Mouse (Mus musculus) neural tube, embryonic 13.5 days (tissue): ENCODE data around the gene Tnfsfm13. TPM values are rescaled to one million over a fixed set of nuclear protein-coding genes. Genes with fewer than 3 reads are reported as not detected.
"Not testable (repeated sequence)": the region's sequence is repeated elsewhere in the genome, so short reads cannot be mapped to it uniquely, and the experiment has no call there.

Experiments used
- ATAC-seq: fragments of 200-750 bp; cut with Nextera tagmentation; 2 replicates; pipeline ENCODE4 v1.8.0; 2017; ENCODE audit warnings: low read depth, mild to moderate bottlenecking, moderate TSS enrichment, moderate library complexity
- H3K27ac ChIP-seq: fragments of 300-500 bp; sonication (generic); replicated peaks from 2 replicates; pipeline ENCODE4 v1.5.1; 2015; ENCODE audit warnings: moderate library complexity, mild to moderate bottlenecking, inconsistent platforms
- H3K27me3 ChIP-seq: fragments of 300-500 bp; sonication (generic); 2 replicates; pipeline ENCODE4 v1.6.1; 2015; ENCODE audit warnings: mild to moderate bottlenecking, inconsistent platforms
- H3K36me3 ChIP-seq: fragments of 300-500 bp; sonication (generic); 2 replicates; pipeline ENCODE4 v1.6.1; 2015; ENCODE audit warnings: mild to moderate bottlenecking, inconsistent platforms
- H3K4me1 ChIP-seq: fragments of 300-500 bp; sonication (generic); replicated peaks from 2 replicates; pipeline ENCODE4 v1.6.1; 2015; ENCODE audit warnings: inconsistent platforms
- H3K4me2 ChIP-seq: fragments of 300-500 bp; sonication (generic); 2 replicates; pipeline ENCODE4 v1.6.1; 2015; ENCODE audit warnings: inconsistent platforms, mild to moderate bottlenecking, moderate library complexity
- H3K4me3 ChIP-seq: fragments of 300-500 bp; sonication (generic); 2 replicates; pipeline ENCODE4 v1.5.1; 2015; ENCODE audit warnings: mild to moderate bottlenecking, inconsistent platforms
- H3K9ac ChIP-seq: fragments of 300-500 bp; sonication (generic); 2 replicates; pipeline ENCODE4 v1.6.1; 2015; ENCODE audit warnings: moderate library complexity, mild to moderate bottlenecking, inconsistent platforms
- H3K9me3 ChIP-seq: fragments of 300-500 bp; sonication (generic); 2 replicates; pipeline ENCODE4 v1.6.1; 2016; ENCODE audit warnings: inconsistent platforms
- WGBS: fragments of 180-500 bp; shearing (Covaris S2); methylation state at CpG from one replicate; pipeline ENCODE4 v1.1.7; 2015; 5-methylcytosine and 5-hydroxymethylcytosine counted together
- polyA plus RNA-seq: library from polyadenylated mRNA; unstranded; fragments of >200 nt; fragmentation: Nextera tagmentation; extraction: Ambion mirVana; gene quantifications from 2 replicates; pipeline ENCODE4 v1.2.1, GENCODE M21; 2015

Gene Tnfsfm13
- polyA plus RNA-seq, 1 experiment from 2014 or later = 1.8 TPM

GRCm38 (mm10) chr11:69712954-69713672 lies 17.2 kb upstream of the Tnfsfm13 start:
- H3K4me1 ChIP-seq = no peaks in the 10 kb centered on the region
- H3K27me3 ChIP-seq = no peaks in the 10 kb centered on the region
- no peak overlapping the region for H3K4me2 ChIP-seq
- no peak for ATAC-seq
- 84% methylated on average over 20 of the region's 20 CpGs for WGBS
- no peak overlapping the region for H3K4me3 ChIP-seq
- H3K36me3 ChIP-seq = no peaks in the 10 kb centered on the region
- no peak overlapping the region for H3K9ac ChIP-seq
- H3K27ac ChIP-seq = no peak overlapping the region
- H3K9me3 ChIP-seq = no peaks in the 10 kb centered on the region

GRCm38 (mm10) chr11:69711082-69711481 lies 15.2 kb upstream of the Tnfsfm13 start:
- no peaks in the 10 kb centered on the region; the same call in 1 of the 2 replicates for H3K4me1 ChIP-seq
- 76% methylated on average over 2 of the region's 2 CpGs for WGBS

GRCm38 (mm10) chr11:69710470-69710869 lies 14.6 kb upstream of the Tnfsfm13 start:
- Histone ChIP-seq H3K9ac (no peak overlapping the region), H3K27me3 (no peaks in the 10 kb centered on the region), H3K4me3 (no peak overlapping the region), H3K9me3 (no peaks in the 10 kb centered on the region), H3K4me1 (no peaks in the 10 kb centered on the region; the same call in 1 of the 2 replicates), H3K27ac (no peak overlapping the region), H3K4me2 (no peak overlapping the region), H3K36me3 (no peaks in the 10 kb centered on the region)
- no peak for ATAC-seq
- WGBS = 69% methylated on average over 3 of the region's 3 CpGs

More at GRCm38 (mm10) chr11:69711082-69711481, 15.2 kb upstream of the Tnfsfm13 start:
- H3K4me2 ChIP-seq = no peak overlapping the region
- no peaks in the 10 kb centered on the region for H3K9me3 ChIP-seq
- no peak for ATAC-seq
- no peak overlapping the region for H3K9ac ChIP-seq
- H3K36me3 ChIP-seq = no peaks in the 10 kb centered on the region
- H3K27ac ChIP-seq = no peak overlapping the region
- no peaks in the 10 kb centered on the region for H3K27me3 ChIP-seq
- no peak overlapping the region for H3K4me3 ChIP-seq

- WGBS = 58% methylated on average over 11 of the region's 11 CpGs
- Histone ChIP-seq H3K9me3 (no peaks in the 10 kb centered on the region), H3K4me1 (no peaks in the 10 kb centered on the region; the same call in 1 of the 2 replicates), H3K36me3 (no peaks in the 10 kb centered on the region), H3K4me3 (no peak overlapping the region), H3K27ac (no peak overlapping the region), H3K27me3 (no peaks in the 10 kb centered on the region), H3K9ac (no peak overlapping the region), H3K4me2 (no peak overlapping the region)
- no peak for ATAC-seq
Observed at GRCm38 (mm10) chr11:69709554-69710446, 13.9 kb upstream of the Tnfsfm13 start.

- no peak overlapping the region for H3K9ac ChIP-seq
- H3K27ac ChIP-seq = no peak overlapping the region
- H3K4me1 ChIP-seq = no peaks in the 10 kb centered on the region; the same call in 1 of the 2 replicates
- no peak for ATAC-seq
- H3K36me3 ChIP-seq = no peaks in the 10 kb centered on the region
- H3K4me2 ChIP-seq = no peak overlapping the region
- no peak overlapping the region for H3K4me3 ChIP-seq
- H3K27me3 ChIP-seq = no peaks in the 10 kb centered on the region
- WGBS = 78% methylated on average over 3 of the region's 3 CpGs
- no peaks in the 10 kb centered on the region for H3K9me3 ChIP-seq
Observed at GRCm38 (mm10) chr11:69708614-69709265, 12.8 kb upstream of the Tnfsfm13 start.

- no peaks in the 10 kb centered on the region; the same call in 1 of the 2 replicates for H3K4me1 ChIP-seq
- no peak overlapping the region for H3K4me3 ChIP-seq
- H3K9ac ChIP-seq = no peak overlapping the region
- no peak overlapping the region for H3K27ac ChIP-seq
- H3K9me3 ChIP-seq = no peaks in the 10 kb centered on the region
- no peak for ATAC-seq
- H3K4me2 ChIP-seq = no peak overlapping the region
- H3K27me3 ChIP-seq = no peaks in the 10 kb centered on the region
- H3K36me3 ChIP-seq = no peaks in the 10 kb centered on the region
- WGBS = 84% methylated on average over 4 of the region's 4 CpGs
Observed at GRCm38 (mm10) chr11:69707873-69708381, 12.0 kb upstream of the Tnfsfm13 start.

GRCm38 (mm10) chr11:69707480-69707847 lies 11.6 kb upstream of the Tnfsfm13 start:
- WGBS = 88% methylated on average over 4 of the region's 4 CpGs
- no peaks in the 10 kb centered on the region; the same call in 1 of the 2 replicates for H3K4me1 ChIP-seq
- ATAC-seq = no peak
- H3K4me3 ChIP-seq = no peak overlapping the region
- no peak overlapping the region for H3K27ac ChIP-seq
- H3K9ac ChIP-seq = no peak overlapping the region
- no peak overlapping the region for H3K4me2 ChIP-seq
- no peaks in the 10 kb centered on the region for H3K9me3 ChIP-seq
- H3K36me3 ChIP-seq = no peaks in the 10 kb centered on the region
- H3K27me3 ChIP-seq = no peaks in the 10 kb centered on the region

GRCm38 (mm10) chr11:69706775-69707479 lies 11.0 kb upstream of the Tnfsfm13 start:
- Histone ChIP-seq H3K4me1 (no peaks in the 10 kb centered on the region; the same call in 1 of the 2 replicates), H3K36me3 (no peaks in the 10 kb centered on the region), H3K27me3 (no peaks in the 10 kb centered on the region), H3K4me3 (no peak overlapping the region), H3K27ac (no peak overlapping the region), H3K4me2 (no peak overlapping the region), H3K9me3 (no peaks in the 10 kb centered on the region), H3K9ac (no peak overlapping the region)
- 57% methylated on average over 6 of the region's 6 CpGs for WGBS
- no peak for ATAC-seq

- no peak overlapping the region for H3K4me3 ChIP-seq
- no peak for ATAC-seq
- no peaks in the 10 kb centered on the region for H3K9me3 ChIP-seq
- no peaks in the 10 kb centered on the region for H3K27me3 ChIP-seq
- H3K36me3 ChIP-seq = no peaks in the 10 kb centered on the region
- no peak overlapping the region for H3K4me2 ChIP-seq
- WGBS = 44% methylated on average over 2 of the region's 2 CpGs
- H3K4me1 ChIP-seq = no peaks in the 10 kb centered on the region; the same call in 1 of the 2 replicates
- H3K27ac ChIP-seq = no peak overlapping the region
- H3K9ac ChIP-seq = no peak overlapping the region
Observed at GRCm38 (mm10) chr11:69704613-69705010, 8.7 kb upstream of the Tnfsfm13 start.

- WGBS = 74% methylated on average over 8 of the region's 8 CpGs
- Histone ChIP-seq H3K4me1 (no peaks in the 10 kb centered on the region; the same call in 1 of the 2 replicates), H3K4me3 (no peak overlapping the region), H3K36me3 (no peaks in the 10 kb centered on the region), H3K27ac (no peak overlapping the region), H3K27me3 (no peaks in the 10 kb centered on the region), H3K4me2 (no peak overlapping the region), H3K9ac (no peak overlapping the region), H3K9me3 (no peaks in the 10 kb centered on the region)
- ATAC-seq = no peak
Observed at GRCm38 (mm10) chr11:69703814-69704612, 8.1 kb upstream of the Tnfsfm13 start.

GRCm38 (mm10) chr11:69703381-69703780 lies 7.5 kb upstream of the Tnfsfm13 start:
- WGBS = 63% methylated on average over 3 of the region's 3 CpGs
- not testable (repeated sequence) for ATAC-seq

More at GRCm38 (mm10) chr11:69703381-69703780, 7.5 kb upstream of the Tnfsfm13 start:
- H3K27me3 ChIP-seq, H3K36me3 ChIP-seq, H3K4me2 ChIP-seq, H3K4me3 ChIP-seq, H3K9ac ChIP-seq, H3K9me3 ChIP-seq, H3K27ac ChIP-seq, H3K4me1 ChIP-seq: not testable (repeated sequence)
